Mouse (Mus musculus) hindbrain, postnatal 0 days (tissue): Measurements from ENCODE around the gene Gpr87. TPM values are rescaled to one million over a fixed set of nuclear protein-coding genes. Genes with fewer than 3 reads are reported as not detected.

ENCODE experiments used
- ATAC-seq: fragments of 200-750 bp; cut with Nextera tagmentation; 2 replicates; pipeline ENCODE4 v1.8.0; 2017; ENCODE audit warnings: mild to moderate bottlenecking, moderate TSS enrichment, moderate library complexity
- DNase-seq: peaks from one replicate; pipeline ENCODE4 v3.0.0-alpha.2; 2015; ENCODE audit warnings: low spot score
- H3K27ac ChIP-seq: fragments of 300-500 bp; sonication (generic); 2 replicates; pipeline ENCODE4 v1.5.1; 2014; ENCODE audit warnings: mild to moderate bottlenecking
- H3K27me3 ChIP-seq: fragments of 300-500 bp; sonication (generic); 2 replicates; pipeline ENCODE4 v1.6.1; 2014; ENCODE audit warnings: low read length, mixed read lengths; ENCODE audit not compliant: insufficient read depth
- H3K36me3 ChIP-seq: fragments of 300-500 bp; sonication (generic); 2 replicates; pipeline ENCODE4 v1.6.1; 2014; ENCODE audit warnings: low read length, mixed read lengths; ENCODE audit not compliant: insufficient read depth
- H3K4me1 ChIP-seq: fragments of 300-500 bp; sonication (generic); 2 replicates; pipeline ENCODE4 v1.6.1; 2014; ENCODE audit warnings: antibody characterized with exemption, low read length, mixed read lengths; ENCODE audit not compliant: insufficient read depth
- H3K4me2 ChIP-seq: fragments of 300-500 bp; sonication (generic); 2 replicates; pipeline ENCODE4 v1.6.1; 2014; ENCODE audit warnings: low read depth, mild to moderate bottlenecking, low read length, moderate library complexity, mixed read lengths
- H3K4me3 ChIP-seq: fragments of 300-500 bp; sonication (generic); 2 replicates; pipeline ENCODE4 v1.5.1; 2014; ENCODE audit warnings: low read length
- H3K9ac ChIP-seq: fragments of 300-500 bp; sonication (generic); replicated peaks from 2 replicates; pipeline ENCODE4 v1.6.1; 2014; ENCODE audit warnings: mild to moderate bottlenecking, low read length, moderate library complexity, mixed read lengths
- H3K9me3 ChIP-seq: fragments of 300-500 bp; sonication (generic); 2 replicates; pipeline ENCODE4 v1.6.1; 2016; ENCODE audit warnings: low read length, mixed read lengths
- CTCF ChIP-seq: IDR thresholded peaks from 2 replicates; pipeline ENCODE4 v1.5.1; 2016; ENCODE audit warnings: antibody characterized with exemption, control low read depth, low read depth
- WGBS: fragments of 180-500 bp; shearing (Covaris S2); extraction: QIAGEN DNeasy Blood & Tissue Kit; methylation state at CpG from one replicate; pipeline ENCODE4 v1.1.7; 2014; 5-methylcytosine and 5-hydroxymethylcytosine counted together
- polyA plus RNA-seq: library from polyadenylated mRNA; unstranded; fragments of >200 nt; fragmentation: Nextera tagmentation; extraction: Ambion mirVana; gene quantifications from 2 replicates; pipeline ENCODE4 v1.2.1, GENCODE M21; 2015
- total RNA-seq: library from RNA; depleted of rRNA; stranded (reverse); fragments of >200 nt; gene quantifications from 2 replicates; pipeline ENCODE4 v1.2.3, GENCODE M21; 2014; rRNA removed

Gpr87 gene
- total and polyA plus RNA-seq, 2 experiments from 2014 or later: 0.13 TPM; not detected in 1

GRCm38 (mm10) chr3:59133189-59133588, 61.7 kb downstream of the Gpr87 start:
- H3K4me3 ChIP-seq: no peak overlapping the region
- TF ChIP-seq CTCF: no peak
- H3K27ac ChIP-seq: no peak overlapping the region
- no peaks in the 10 kb centered on the region for H3K9me3 ChIP-seq
- no peak for DNase-seq
- no peak overlapping the region for H3K4me2 ChIP-seq
- peaks cover 3% of the 10 kb centered on the region; the same call in 1 of the 2 replicates for H3K36me3 ChIP-seq
- H3K27me3 ChIP-seq: no peaks in the 10 kb centered on the region
- no peaks in the 10 kb centered on the region for H3K4me1 ChIP-seq
- no peak for ATAC-seq
- 88% methylated on average over 5 of the region's 5 CpGs for WGBS
- no peak overlapping the region for H3K9ac ChIP-seq

DNA sequence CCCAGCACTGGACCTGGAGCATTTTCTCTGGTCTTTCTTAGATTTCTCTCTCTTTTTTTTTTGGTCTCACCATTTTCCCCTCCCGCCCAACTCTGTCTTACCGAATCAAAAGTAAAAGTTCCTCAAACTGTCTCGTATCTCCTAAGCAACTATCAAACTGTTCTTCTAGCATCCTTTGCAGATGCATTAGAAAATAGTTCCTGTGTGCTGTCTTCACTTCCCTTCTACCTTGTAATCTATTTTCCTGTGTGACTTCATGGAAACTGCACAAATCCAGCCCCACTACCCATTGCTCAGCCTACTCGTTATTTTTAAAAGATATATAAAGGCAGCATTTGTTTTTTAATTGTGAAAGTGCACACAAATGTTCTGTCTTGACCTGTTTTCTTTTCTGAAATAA, 62.9 kb downstream of the Gpr87 start:
- H3K9me3 ChIP-seq: no peaks in the 10 kb centered on the region
- H3K36me3 ChIP-seq: peaks cover 3% of the 10 kb centered on the region; the same call in 1 of the 2 replicates
- no peak overlapping the region for H3K27ac ChIP-seq
- WGBS: 89% methylated on average over 4 of the region's 4 CpGs
- no peaks in the 10 kb centered on the region for H3K27me3 ChIP-seq
- no peaks in the 10 kb centered on the region for H3K4me1 ChIP-seq
- no peak overlapping the region for H3K9ac ChIP-seq
- ATAC-seq (no peak), DNase-seq (no peak)
- TF ChIP-seq CTCF: no peak
- no peak overlapping the region for H3K4me3 ChIP-seq
- no peak overlapping the region for H3K4me2 ChIP-seq

DNA sequence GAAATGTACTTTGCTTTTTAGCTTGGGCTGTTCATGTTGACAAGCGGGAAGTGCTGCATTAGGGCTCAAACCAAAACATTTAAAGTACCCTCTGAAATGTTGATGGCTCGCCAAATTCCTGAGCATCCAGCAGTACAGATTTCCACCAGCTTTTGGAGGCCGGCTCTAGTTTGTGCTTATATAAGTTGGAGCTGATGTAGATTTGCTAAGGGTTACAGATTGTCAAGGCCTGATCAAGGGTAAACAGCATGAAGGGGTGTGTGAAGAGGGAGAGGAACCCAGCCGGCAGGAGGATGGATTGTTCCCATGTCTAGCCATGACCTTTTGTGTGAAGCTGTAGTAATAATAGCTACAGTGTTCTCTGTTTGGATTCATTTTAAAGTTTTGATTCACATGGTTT, 63.8 kb downstream of the Gpr87 start:
- Histone ChIP-seq H3K4me2 (no peak overlapping the region), H3K36me3 (peaks cover 3% of the 10 kb centered on the region; the same call in 1 of the 2 replicates), H3K4me1 (no peaks in the 10 kb centered on the region), H3K9me3 (no peaks in the 10 kb centered on the region), H3K27ac (no peak overlapping the region), H3K27me3 (no peaks in the 10 kb centered on the region), H3K4me3 (no peak overlapping the region), H3K9ac (no peak overlapping the region)
- no peak for TF ChIP-seq CTCF
- ATAC-seq (no peak), DNase-seq (no peak)
- 71% methylated on average over 4 of the region's 4 CpGs for WGBS

DNA sequence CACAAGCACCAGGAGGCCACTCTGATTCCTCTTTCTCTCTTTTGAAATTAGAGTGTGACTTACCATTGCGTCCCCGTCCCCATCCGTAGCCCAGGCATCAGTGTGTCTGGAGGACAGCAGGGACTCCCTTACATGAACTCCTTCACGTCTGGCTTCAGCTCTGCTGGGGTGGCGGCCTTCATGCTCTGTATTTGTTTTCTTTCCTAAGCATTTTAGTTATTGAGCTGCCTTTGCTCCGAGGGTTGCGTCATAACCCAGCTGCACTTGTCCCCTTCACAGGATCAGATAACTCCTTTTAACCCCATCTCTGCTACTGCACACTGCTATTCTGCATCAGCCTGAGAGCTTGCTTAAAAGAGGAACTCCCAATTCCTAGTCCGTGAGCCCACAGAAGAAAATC, 64.5 kb downstream of the Gpr87 start:
- 59% methylated on average over 8 of the region's 8 CpGs for WGBS
- H3K4me3 ChIP-seq: no peak overlapping the region
- ATAC-seq (no peak), DNase-seq (no peak)
- H3K4me1 ChIP-seq: no peaks in the 10 kb centered on the region
- peaks cover 3% of the 10 kb centered on the region; the same call in 1 of the 2 replicates for H3K36me3 ChIP-seq
- TF ChIP-seq CTCF: no peak
- H3K27me3 ChIP-seq: no peaks in the 10 kb centered on the region
- no peak overlapping the region for H3K9ac ChIP-seq
- no peak overlapping the region for H3K4me2 ChIP-seq
- H3K9me3 ChIP-seq: no peaks in the 10 kb centered on the region
- no peak overlapping the region for H3K27ac ChIP-seq

- Histone ChIP-seq H3K27ac (no peak overlapping the region), H3K9ac (no peak overlapping the region), H3K4me1 (no peaks in the 10 kb centered on the region), H3K4me3 (no peak overlapping the region), H3K9me3 (no peaks in the 10 kb centered on the region), H3K4me2 (no peak overlapping the region), H3K27me3 (no peaks in the 10 kb centered on the region), H3K36me3 (peaks cover 3% of the 10 kb centered on the region; the same call in 1 of the 2 replicates)
- ATAC-seq: no peak
- TF ChIP-seq CTCF: no peak
- DNase-seq: no peak
- WGBS: 81% methylated on average over 3 of the region's 3 CpGs
Measured at GRCm38 (mm10) chr3:59129547-59129946, 65.4 kb downstream of the Gpr87 start.

Other genes with a start within 250 kb of the Gpr87 start
- gene Med12l, start 189.3 kb downstream of the Gpr87 start, total RNA-seq: 14.5 and 20.5 TPM in 2 replicates
- gene Med12l, start 189.3 kb downstream of the Gpr87 start, polyA plus RNA-seq: 3.3 and 4.1 TPM in 2 replicates
- gene Gpr171, start 93.3 kb downstream of the Gpr87 start, total RNA-seq: not detected in 2 replicates
- gene Gpr171, start 93.3 kb downstream of the Gpr87 start, polyA plus RNA-seq: 0.58 and 0.78 TPM in 2 replicates
- gene P2ry14, start 41.5 kb downstream of the Gpr87 start, total RNA-seq: 1.7 and 3.0 TPM in 2 replicates
- 4.4 and 4.6 TPM in 2 replicates for gene P2ry14, start 41.5 kb downstream of the Gpr87 start, polyA plus RNA-seq
- 3.6 and 4.4 TPM in 2 replicates for gene P2ry13, start 15.8 kb upstream of the Gpr87 start, total RNA-seq
- gene P2ry13, start 15.8 kb upstream of the Gpr87 start, polyA plus RNA-seq: 2.2 and 2.5 TPM in 2 replicates
- 8.3 and 17.8 TPM in 2 replicates for gene P2ry12, start 67.8 kb upstream of the Gpr87 start, total RNA-seq
- 15.4 TPM in 2 replicates for gene P2ry12, start 67.8 kb upstream of the Gpr87 start, polyA plus RNA-seq
- gene Igsf10, start 149.3 kb upstream of the Gpr87 start, total RNA-seq: 7.1 TPM in 2 replicates
- 6.2 and 6.7 TPM in 2 replicates for gene Igsf10, start 149.3 kb upstream of the Gpr87 start, polyA plus RNA-seq